Mouse (Mus musculus): Measurements from ENCODE around the gene Phf1.

- TF ChIP-seq CTCF (IDR thresholded peaks at IDR 0.05; ENCODE audit: low read depth, low read length) = no peak
- TF ChIP-seq POLR2A (IDR thresholded peaks at IDR 0.05; ENCODE audit: insufficient read depth, low read length) = no peak
- no peak for TF ChIP-seq EP300 (IDR thresholded peaks at IDR 0.05; ENCODE audit: insufficient read depth, low read depth, low read length)
These were observed 37.4 kb downstream of the Phf1 start for GRCm38 (mm10) chr17:26970221-26970620.
